Mouse (Mus musculus): ENCODE results near the gene Lmo7.
A peak's percentile ranks its signal among the peaks of the same experiment; 100 is the strongest.

Gene Lmo7

DNA sequence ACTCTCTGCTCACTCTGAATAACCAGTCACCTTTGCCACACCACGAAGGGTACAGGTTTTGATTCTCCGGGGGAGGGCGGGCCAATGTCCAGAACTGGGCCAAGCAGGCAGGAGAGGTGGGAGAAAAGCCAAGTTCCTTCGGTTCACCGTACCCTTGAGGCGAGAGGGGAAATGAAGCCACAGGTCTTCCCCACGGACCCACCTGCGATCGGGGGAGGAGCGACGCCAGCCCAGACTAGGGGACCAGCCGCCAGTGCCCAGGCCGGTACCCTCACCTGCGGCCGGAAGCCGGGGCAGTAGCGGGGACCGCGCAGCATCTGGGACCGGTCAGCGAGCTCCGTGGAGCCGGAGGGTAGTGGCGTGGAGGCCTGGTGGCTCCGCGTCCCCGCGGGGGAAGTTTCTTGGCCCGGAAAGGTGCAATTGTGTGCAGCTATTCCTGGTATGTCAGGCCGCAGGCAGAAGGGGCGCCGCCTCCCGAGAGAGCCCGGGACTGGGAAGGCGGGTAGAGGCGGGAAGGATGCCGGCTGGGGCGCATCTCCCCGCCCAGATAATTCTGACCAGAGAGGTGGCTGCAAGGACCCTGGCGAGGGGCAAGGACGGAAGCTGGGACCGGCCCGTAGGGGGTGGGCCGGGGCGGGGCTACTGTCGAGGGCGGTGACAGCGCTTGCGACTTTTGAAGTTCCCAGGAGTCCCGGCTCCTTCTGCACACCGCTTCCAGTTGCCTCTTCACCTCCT lies at the start of gene Lmo7, which contains the start of gene Gm9922:
Gene Lmo7, plus strand, starts transcription at position 721 of the 735 bp plus-strand sequence.
Gene Gm9922, minus strand, starts transcription at position 578 of the 735 bp plus-strand sequence.
- peak; percentile 36 for DNase-seq (ENCODE audit: low read depth, low spot score)

DNA sequence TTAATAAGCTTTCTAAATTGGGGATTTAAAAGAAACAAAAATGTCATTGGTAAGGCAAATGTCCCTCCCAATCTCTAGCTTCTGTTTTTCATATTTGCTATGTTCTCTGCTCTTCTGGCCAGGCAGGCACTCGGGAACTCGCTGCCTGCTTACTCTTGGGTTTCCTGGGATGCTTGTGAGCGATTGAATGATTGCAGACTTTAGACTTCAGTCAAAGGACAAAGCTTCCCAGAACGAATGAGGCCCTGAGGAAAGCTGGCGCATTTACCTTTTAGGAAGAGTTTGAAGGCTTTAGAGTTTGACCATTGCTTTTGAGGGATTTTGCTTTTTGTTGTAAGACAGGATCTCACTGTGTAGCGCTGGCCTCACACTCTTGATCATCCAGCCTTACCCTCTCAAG lies 42.1 kb upstream of the Lmo7 start:
- no peak for DNase-seq (ENCODE audit: low read depth, low spot score)

DNA sequence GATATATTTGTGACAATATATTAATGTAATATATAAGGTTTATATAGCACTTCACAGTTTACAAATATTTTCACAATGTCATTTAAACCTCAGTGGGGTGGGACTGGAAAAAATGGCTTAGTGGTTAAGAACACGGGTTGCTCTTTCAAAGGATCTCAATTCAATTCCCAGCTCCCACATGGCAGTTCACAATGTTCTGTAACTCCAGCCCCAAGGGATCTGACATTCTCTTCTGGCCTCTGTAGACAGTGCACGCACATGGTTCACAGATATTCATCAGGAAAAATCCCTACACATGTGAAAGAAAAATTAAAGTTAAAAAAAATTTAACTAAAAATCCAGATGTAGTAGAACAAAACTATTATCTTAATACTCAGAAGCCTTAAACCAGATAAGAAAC lies 41.4 kb upstream of the Lmo7 start:
- DNase-seq (ENCODE audit: low read depth, low spot score) = no peak

DNA sequence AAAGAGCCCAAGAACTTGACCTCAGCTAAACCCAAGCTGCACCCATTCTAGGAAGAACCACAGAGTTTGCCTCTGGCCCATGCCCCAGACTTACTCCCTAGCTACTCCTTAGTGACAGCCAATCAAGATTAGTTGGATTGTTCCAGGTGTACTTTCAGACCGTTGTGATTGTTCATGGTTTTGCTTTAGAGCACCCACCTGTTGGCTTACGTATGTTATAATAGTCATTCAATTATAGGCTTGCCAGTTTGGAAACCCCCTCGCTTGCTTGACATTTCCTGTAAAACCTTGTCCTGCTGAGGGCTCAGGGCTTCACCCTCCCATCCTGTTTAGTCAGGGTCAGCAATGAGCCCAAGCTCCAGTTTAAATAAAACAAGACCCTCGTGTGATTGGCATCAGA lies 25.3 kb upstream of the Lmo7 start:
- no peak for DNase-seq (ENCODE audit: low read depth, low spot score)

DNA sequence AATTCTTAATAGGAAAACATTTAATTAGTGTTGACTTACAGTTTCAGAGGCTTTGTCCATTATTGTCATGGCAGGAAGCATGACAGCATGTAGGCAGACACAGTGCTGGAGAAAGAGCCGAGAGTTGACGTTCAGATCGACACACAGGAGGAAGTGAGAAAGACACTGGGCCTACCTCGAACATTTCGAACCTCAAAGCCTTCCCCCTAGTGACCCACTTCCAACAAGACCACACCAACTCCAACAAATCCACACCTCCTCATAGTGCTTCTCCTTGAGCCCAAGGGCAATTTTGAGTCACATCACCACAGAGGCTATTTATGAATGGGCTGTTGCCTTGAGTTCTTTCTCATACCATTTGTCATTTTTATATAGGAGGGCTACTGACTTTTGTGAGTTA lies 22.7 kb upstream of the Lmo7 start:
- no peak for DNase-seq (ENCODE audit: low read depth, low spot score)

DNA sequence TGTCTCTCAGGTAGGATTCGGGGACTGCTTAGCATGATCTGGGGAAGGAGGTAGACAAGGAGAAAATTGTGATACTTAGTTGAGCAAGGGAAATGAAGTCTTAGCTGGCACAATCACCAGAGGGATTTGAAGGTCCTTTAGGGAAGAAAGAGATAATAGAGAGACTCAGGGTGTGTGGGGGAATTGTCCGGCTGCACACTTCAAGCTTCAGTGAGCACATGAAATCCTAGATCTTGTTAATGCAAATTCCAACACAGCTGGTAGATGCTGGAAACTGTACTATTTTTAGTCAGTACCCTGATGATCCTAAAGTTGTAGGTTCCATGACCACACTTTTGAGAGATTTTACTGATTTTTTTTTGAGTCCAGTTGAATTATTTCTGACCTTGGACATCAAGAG lies 15.3 kb upstream of the Lmo7 start:
- no peak for DNase-seq (ENCODE audit: low read depth, low spot score)

DNA sequence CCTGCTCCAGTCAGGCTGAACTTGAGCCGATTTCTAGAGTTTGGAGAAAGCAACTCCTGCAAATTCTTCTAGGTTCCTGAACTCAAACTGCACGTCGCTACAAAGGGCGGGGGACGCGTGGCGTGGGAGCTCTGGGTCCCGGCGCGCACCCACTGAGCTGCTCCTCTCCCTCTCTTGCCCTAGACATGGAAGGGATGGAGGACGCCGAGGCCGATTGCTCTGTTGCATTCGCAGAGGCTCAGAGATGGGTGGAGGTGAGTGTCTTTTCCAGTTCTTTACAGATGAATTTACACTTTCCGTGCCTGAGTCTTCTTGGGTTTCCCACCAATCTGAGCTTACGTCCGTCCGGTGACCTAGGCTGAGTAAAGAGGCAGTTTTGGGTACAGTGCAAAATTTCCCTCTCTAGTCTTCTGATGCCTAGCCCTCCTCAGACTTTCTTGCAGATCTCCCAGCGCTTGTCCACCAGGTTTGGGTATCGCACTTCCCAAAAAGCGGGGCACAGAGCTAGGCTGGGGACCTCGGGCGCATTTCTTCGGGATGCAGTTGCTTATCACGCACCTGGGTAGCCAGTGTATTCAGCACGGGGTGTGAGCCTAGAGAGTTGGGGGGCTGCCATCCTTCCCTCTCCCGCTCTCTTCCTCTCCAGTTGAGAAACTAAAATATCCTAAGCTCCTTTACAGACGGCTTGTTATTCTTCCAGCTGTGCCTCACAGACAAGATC lies 375 bp downstream of the Lmo7 start:
- no peak for DNase-seq (ENCODE audit: low read depth, low spot score)

DNA sequence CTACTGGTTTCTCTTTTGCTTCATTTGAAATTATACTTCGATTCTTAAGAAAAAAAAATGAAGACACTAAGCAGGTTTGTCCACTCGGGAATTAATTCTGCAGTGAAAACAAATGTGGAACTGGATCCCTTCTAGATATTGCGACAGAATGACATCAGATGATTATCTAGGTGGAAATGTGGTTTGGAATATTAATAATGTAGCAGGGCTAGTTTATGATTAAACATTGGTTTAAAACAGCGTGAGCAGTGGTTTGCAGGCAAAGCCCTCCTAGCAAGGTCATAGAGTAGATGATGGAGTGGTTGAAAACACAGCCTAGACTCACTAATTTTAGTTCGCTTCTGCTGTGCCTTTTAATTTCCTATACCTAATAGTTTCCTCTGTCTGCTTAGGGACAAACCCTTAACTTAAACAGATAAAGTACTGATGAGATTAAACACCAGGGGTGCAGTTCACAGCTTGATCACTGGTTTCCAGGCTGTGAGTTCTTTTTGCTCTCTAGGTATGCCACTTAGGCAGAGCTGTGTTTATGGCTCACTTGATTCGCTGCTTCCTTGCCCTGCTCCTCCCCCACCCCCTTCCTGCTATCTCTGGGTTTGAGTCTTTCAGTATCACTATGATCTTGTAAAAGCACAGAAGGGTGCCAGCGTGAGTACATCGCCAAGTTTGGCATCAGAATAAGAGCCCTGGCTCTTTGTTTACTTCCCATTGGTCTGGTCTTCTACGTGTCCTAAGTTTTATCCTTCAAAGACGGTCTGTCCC lies 4.0 kb downstream of the Lmo7 start:
- DNase-seq (ENCODE audit: low read depth, low spot score) = no peak

DNA sequence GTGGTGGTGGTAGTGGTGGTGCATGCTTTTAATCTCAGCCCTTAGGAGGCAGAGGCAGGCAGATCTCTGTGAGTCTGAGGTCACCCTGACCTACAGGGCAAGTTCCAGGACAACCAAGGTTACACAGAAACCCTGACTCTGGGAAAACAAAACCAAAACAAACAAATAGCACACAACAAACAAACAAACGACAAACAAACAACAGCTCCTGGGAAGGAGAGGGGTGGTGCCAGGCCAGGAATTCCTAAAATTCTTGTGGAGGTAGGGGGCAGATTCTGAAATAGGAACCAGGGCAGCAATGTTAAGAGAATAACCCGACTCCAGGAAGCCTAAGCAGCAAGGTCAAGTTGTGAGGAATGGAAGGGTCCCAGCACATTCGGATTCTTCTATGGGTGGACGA lies 7.7 kb downstream of the Lmo7 start:
- no peak for DNase-seq (ENCODE audit: low read depth, low spot score)

DNA sequence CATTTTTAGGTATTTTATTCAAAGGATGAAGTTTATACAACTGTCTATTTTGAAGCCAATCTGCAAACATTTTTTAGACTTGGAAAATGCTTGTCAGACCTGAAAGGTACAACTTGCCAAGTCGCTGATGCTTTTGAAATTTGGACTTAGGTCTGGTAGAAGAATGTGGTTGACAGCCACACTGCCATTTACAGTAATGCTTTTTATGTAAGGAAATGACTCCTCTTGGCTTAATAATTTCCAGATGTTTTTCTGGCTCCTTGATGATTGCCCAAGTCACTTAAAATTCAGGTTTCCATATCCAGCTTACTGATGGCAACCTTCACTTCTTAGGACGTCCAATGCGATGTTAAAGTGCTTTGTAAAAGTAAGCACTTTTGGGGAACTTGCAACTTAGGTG lies 16.9 kb downstream of the Lmo7 start:
- no peak for DNase-seq (ENCODE audit: low read depth, low spot score)

DNA sequence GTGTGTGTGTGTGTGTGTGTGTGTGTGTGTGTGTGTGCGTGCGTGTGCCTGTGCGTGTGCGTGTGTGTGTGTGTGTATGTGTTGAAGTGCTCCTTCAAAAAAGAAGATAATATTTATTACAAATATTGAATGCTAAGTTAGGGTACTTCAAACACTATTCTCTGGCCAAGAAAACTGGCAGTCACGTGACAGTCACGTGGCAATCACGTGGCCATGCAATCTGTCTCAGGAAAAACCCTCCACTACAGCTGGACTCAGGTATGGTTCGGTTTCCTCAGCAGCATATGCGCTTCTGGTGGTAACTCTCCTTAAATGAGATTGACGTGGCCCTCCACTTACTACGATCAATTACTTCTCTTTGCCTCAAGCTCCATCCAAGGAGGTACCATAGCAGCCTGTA lies 18.1 kb downstream of the Lmo7 start:
- DNase-seq (ENCODE audit: low read depth, low spot score) = no peak

DNA sequence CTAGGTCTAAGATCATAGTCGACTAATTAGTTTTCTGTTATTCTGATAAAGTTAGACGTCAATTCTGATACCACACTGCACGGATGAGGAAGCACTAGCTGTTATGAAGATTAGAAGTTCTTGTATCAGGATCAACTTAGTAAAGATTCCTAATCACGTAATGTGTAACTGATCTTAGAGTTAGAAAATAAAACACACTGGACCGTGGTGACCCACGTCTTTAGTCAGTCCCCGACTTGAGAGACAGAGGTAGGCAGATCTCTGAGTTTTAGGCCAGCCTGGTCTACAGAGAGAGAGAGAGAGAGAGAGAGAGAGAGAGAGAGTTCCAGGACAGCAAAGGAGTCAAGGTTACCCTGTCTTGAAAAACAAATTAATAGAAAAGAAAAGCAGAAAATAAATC lies 18.7 kb downstream of the Lmo7 start:
- DNase-seq (ENCODE audit: low read depth, low spot score) = no peak

DNA sequence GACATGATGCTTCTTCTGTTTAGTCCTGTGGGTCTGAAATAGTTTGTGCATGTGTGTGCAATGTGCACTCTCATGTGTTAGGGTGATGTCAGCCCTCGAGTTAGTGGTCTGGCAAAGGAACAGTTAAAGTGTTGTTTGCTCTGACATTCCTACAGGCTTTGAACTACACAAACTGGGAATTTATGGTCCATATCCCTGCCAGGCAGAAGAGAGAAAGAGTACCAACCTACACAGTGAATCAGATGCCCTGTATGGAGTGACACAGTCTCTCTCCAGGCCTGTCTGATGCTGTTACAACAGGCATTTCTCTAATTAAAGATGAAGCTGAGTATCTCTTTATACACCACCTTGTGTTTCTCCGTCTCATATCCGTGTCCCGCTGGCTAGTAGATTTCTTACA lies 21.2 kb downstream of the Lmo7 start:
- no peak for DNase-seq (ENCODE audit: low read depth, low spot score)

DNA sequence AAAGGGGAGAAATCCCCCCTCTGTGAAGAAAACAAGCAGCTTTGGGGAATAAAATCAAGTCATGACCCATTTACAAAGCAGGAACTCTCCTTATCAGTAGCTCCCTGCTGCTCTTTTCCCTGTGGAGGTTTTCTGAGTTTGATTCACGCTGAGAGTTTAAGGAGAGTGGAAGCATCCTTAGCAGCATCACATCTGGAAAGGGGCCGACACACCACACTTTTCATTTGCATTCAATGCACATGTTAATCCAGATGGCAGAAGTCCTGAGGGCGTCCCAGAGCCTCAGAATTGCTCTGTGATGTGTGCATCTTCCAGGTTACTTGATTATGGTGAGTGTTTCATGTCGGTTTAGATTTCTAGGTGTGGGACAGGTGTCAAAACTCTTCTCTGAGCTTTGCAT lies 25.7 kb downstream of the Lmo7 start:
- DNase-seq (ENCODE audit: low read depth, low spot score) = no peak

DNA sequence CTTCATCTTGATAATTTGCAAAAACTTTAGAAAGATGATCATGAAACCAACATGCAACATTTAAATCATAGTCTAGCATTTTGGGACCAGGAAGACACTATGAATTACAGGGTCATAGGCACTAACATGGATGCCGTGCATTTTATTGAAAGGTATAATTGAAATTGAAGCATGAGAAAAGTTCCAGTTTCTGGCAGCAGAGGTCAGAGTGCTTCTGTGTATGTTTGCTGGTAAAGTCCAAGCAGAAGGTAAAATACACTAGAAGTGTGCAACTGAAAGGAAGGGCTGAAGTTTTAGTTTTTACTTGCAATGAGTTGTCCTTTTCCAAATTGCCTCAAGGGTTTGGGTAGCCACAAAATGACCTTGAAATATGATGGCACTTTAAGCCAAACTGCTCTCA lies 32.5 kb downstream of the Lmo7 start:
- DNase-seq (ENCODE audit: low read depth, low spot score) = no peak

DNA sequence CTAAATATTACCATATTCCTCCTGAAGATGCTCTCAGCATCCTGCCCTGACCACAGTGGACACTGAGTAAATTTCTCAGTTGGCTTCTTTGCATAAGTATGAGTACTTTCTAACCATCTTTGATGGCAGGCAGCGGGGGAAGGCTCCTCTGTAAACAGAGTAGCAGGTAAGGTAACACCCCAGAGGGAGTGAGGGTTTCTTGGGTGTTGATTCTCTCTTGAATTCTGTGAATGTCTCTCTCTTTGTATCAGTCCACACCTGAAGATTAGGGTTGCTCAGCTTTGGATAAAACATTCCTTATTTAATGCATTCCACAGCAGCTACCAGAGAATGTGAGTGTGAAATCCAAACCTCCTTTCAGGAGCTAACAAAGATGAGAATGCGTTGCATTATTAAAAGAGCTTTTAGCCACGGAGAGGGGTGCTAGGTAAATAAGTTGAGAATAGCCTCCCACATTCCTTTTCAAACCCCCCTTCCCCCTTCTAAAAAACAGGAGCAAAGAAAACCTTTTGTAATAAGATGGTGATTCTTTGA lies 34.1 kb downstream of the Lmo7 start:
- DNase-seq (ENCODE audit: low read depth, low spot score) = no peak

DNA sequence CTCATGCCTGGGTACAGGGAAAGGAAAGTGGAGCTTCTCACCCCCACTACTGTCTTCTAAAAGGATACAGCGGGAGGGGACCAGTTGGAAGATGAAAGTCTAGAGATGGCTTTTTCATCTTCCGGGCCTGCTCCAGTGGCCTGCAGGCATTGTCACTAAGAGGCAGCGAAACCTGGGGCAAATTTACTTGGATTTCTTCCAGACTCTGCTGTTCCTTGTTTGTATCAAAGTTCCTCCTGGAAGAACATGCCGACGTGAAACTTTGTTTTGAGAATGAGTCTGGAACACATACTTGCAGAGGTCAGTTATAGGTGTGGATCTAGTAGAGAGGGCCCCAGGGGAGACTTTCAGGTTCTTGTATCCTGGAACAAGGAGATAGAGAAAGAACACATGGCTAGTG lies 41.6 kb downstream of the Lmo7 start:
- no peak for DNase-seq (ENCODE audit: low read depth, low spot score)

DNA sequence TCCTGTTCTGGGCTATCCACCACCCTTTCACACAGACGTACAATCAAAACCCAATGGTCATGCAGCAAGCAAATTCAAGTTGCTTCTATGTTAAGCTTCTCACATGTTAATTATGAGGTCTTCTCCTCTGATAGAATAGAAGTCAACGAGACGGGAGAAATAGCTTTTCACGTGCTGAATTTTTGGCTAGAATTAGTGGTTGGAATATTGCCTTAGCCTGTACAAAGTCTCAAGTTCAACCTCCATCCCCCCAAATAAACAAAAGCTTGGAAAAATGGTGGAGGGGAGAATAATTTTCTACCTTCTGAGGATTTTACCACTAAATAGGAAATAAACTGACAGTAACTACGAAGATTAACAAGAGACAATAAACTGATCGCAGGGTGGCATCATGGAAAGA lies 42.0 kb downstream of the Lmo7 start:
- no peak for DNase-seq (ENCODE audit: low read depth, low spot score)

DNA sequence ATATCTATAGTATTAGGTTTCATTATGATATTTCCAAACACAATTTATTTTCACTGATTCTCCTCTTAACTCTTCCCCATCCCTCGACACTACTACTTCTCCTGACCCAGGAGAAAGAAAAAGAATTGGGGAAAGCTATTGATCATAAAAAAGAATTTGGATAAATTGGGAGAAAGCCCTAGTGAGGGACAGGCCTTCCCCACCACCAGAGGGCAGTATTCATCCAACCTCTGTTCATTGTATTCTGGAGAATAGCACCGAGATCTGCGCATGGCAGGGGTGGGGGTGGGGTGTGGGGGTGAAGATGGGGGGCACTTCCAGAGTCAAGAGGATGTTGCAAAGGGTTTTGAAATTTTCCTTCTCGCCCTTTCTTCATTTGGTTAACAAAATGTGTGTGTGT lies 44.9 kb downstream of the Lmo7 start:
- DNase-seq (ENCODE audit: low read depth, low spot score) = peak; percentile 8

DNA sequence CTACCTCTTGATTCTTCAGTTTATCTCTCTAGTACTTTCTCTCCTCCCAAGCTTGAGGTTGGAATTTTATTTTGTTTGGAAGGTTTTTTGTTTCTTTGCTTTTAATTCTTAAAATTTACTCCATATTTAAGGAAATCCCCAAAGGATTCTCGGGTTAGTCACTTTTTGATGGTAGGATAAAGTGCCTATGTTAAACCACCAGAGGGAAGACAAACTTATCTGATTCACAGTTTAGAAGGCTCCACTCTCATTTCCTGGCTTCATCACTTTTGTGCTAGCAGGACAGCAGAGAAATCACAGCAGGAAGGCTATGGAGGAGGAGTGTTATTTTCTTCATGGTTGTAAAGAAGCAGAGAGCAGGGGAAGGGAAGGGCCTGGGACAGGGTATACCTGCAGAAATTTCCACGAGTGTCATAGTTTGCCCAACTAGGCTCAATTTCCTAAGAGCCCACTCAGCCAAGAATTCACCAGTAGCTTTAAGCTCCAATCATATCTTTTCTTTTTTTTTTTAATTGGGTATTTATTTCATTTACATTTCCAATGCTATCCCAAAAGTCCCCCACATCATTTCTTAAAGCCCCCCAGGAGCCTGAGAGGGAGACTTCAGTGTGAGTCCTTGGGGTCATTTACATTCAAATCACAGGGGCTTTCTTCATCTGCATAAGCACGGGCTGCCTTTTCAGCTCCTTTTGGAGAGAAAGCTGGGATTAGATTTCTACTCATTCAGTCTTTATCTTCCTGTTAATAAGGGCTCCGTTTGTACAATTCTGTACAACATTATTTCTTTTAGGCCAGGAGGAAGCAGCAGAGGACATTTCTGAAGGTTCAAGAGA lies 46.8 kb downstream of the Lmo7 start:
- DNase-seq (ENCODE audit: low read depth, low spot score) = no peak

DNA sequence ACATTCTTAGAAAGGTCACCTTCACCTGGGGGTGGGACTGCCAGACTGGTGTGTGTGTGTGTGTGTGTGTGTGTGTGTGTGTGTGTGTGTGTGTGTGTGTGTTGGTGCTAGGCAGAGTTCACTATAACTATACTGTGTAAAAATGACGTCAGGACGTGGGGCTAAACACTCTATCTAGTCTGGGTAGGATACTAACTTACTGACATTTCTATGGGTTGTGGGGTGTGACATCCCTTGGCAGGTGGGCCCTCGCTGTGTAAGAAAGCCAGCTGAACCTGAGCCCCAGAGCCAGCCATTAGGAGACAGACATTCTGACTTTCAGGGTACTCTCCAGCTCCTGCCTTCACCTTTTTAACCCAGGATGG lies 47.4 kb downstream of the Lmo7 start:
- DNase-seq (ENCODE audit: low read depth, low spot score) = no peak

DNA sequence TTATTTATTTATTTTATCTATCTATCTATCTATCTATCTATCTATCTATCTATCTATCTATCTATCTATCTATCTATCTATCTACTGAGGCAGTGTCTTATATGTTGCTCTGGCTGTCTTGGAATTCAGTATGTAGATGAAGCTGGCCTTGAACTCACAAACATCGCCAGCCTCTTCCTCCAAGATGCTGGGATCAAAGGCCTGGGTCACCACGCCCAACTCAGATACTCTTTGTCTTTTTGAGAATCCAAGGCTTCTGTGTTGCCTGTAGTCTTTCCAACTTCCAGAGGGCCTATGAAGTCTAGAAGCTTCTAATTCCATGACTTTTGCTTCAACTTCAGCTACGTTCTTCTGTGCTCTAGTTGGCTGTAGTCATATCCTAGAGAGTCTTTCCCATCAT lies 48.7 kb downstream of the Lmo7 start:
- no peak for DNase-seq (ENCODE audit: low read depth, low spot score)
